Comparison of ENCODE assay signal across 23 mouse cellular contexts in genomic region chrX:56151396-56151795, GRCm38 (mm10). TPM values are rescaled to one million over a fixed set of nuclear protein-coding genes. Genes with fewer than 3 reads are reported as not detected.
DNase-seq lines count a peak whose midpoint lies in the region; ATAC-seq lines count a peak whose summit lies in the region.
"Had no signal": no experiment of that assay in that cellular context is flagged by ENCODE, and none has a peak within 500 bp of the region (broad histone marks: within the 10 kb centered on the region; RNA-seq: fewer than 3 reads in every experiment).

No protein-coding gene starts in this region.

- WGBS in kidney, embryonic 15.5 days: 88% methylated on average over 2 of the region's 2 CpGs
- 86% methylated on average over 2 of the region's 2 CpGs for WGBS in midbrain, embryonic 12.5 days
- 95% methylated on average over 2 of the region's 2 CpGs for WGBS in neural tube, embryonic 15.5 days

- H3K9ac ChIP-seq in kidney, embryonic 15.5 days: no peak overlapping the region
- H3K9ac ChIP-seq in midbrain, embryonic 12.5 days (replicated peaks): no peak overlapping the region
- no peak overlapping the region for H3K9ac ChIP-seq in neural tube, embryonic 15.5 days (replicated peaks)
- H3K9ac ChIP-seq: forebrain, postnatal 0 days; heart, embryonic 13.5 days; limb, embryonic 13.5 days; liver, embryonic 14.5 days had no signal

- no peaks in the 10 kb centered on the region for H3K27me3 ChIP-seq in kidney, embryonic 15.5 days
- H3K27me3 ChIP-seq in midbrain, embryonic 12.5 days: no peaks in the 10 kb centered on the region
- H3K27me3 ChIP-seq in neural tube, embryonic 15.5 days (replicated peaks): no peaks in the 10 kb centered on the region
- H3K27me3 ChIP-seq: heart, embryonic 13.5 days; limb, embryonic 13.5 days; megakaryocyte, embryonic 14.5 days had no signal

- H3K27ac ChIP-seq in kidney, embryonic 15.5 days: no peak overlapping the region
- H3K27ac ChIP-seq in midbrain, embryonic 12.5 days (replicated peaks): no peak overlapping the region
- H3K27ac ChIP-seq in neural tube, embryonic 15.5 days (replicated peaks): no peak overlapping the region
- H3K27ac ChIP-seq: heart, embryonic 13.5 days; limb, embryonic 13.5 days; liver, embryonic 14.5 days had no signal

- peak; percentile 78 for ATAC-seq in kidney, embryonic 15.5 days (replicated peaks; ENCODE audit: low FRiP score)
- ATAC-seq in midbrain, embryonic 12.5 days (ENCODE audit: low FRiP score, low read depth): peak; percentile 74
- peak; percentile 59; the same call in 1 of the 2 replicates for ATAC-seq in neural tube, embryonic 15.5 days (ENCODE audit: low FRiP score)
- ATAC-seq: forebrain, postnatal 0 days; intestine, embryonic 16.5 days; lung, postnatal 0 days had no signal

- no peaks in the 10 kb centered on the region for H3K9me3 ChIP-seq in kidney, embryonic 15.5 days (replicated peaks)
- H3K9me3 ChIP-seq in midbrain, embryonic 12.5 days: no peaks in the 10 kb centered on the region
- no peaks in the 10 kb centered on the region for H3K9me3 ChIP-seq in neural tube, embryonic 15.5 days (replicated peaks)
- H3K9me3 ChIP-seq: heart, embryonic 13.5 days; limb, embryonic 13.5 days; megakaryocyte, embryonic 14.5 days had no signal

- no peak overlapping the region for H3K4me3 ChIP-seq in kidney, embryonic 15.5 days (replicated peaks)
- H3K4me3 ChIP-seq in midbrain, embryonic 12.5 days: no peak overlapping the region
- H3K4me3 ChIP-seq in neural tube, embryonic 15.5 days (replicated peaks): no peak overlapping the region
- H3K4me3 ChIP-seq: heart, embryonic 13.5 days; limb, embryonic 13.5 days; megakaryocyte, embryonic 14.5 days had no signal

- no peaks in the 10 kb centered on the region for H3K4me1 ChIP-seq in kidney, embryonic 15.5 days
- no peaks in the 10 kb centered on the region for H3K4me1 ChIP-seq in midbrain, embryonic 12.5 days
- H3K4me1 ChIP-seq in neural tube, embryonic 15.5 days: no peaks in the 10 kb centered on the region
- H3K4me1 ChIP-seq: heart, embryonic 13.5 days; limb, embryonic 13.5 days; megakaryocyte, embryonic 14.5 days had no signal

- no peak for DNase-seq in kidney, postnatal 25 days
- peak; percentile 0 for DNase-seq in embryo, embryonic 9.5 days (ENCODE audit: extremely low spot score)
- DNase-seq in adipocyte (ENCODE audit: low spot score): no peak
- no peak for DNase-seq in spleen, adult 18-20 months
- DNase-seq in c-Kit-positive CD71-positive TER-119-positive erythroid progenitor cells, embryonic 14.5 days (ENCODE audit: low spot score): no peak
- DNase-seq: cerebellum, adult 11-12 months; cerebellum, postnatal 36 days; forebrain, postnatal 0 days; heart, postnatal 36 days; kidney, postnatal 10 days; right cerebral cortex, adult 18-20 months; thymus, adult 2 months had no signal

- no peak overlapping the region for H3K4me2 ChIP-seq in kidney, embryonic 15.5 days
- no peak overlapping the region for H3K4me2 ChIP-seq in midbrain, embryonic 12.5 days (replicated peaks)
- H3K4me2 ChIP-seq in neural tube, embryonic 15.5 days: no peak overlapping the region
- H3K4me2 ChIP-seq: heart, embryonic 13.5 days; limb, embryonic 13.5 days had no signal

- H3K36me3 ChIP-seq in kidney, embryonic 15.5 days: no peaks in the 10 kb centered on the region
- H3K36me3 ChIP-seq in midbrain, embryonic 12.5 days: no peaks in the 10 kb centered on the region
- no peaks in the 10 kb centered on the region for H3K36me3 ChIP-seq in neural tube, embryonic 15.5 days
- H3K36me3 ChIP-seq: heart, embryonic 13.5 days; limb, embryonic 13.5 days had no signal

RNA-seq across cellular contexts. Expression of gene 3830403N18Rik, which starts 15.0 kb away (rescaled TPM):
- polyA plus RNA-seq in kidney, embryonic 15.5 days (2015; fragmentation: Nextera tagmentation; extraction: Ambion mirVana): 0.30 and 0.49 TPM in 2 replicates
- polyA plus RNA-seq in midbrain, embryonic 12.5 days (2016; fragmentation: Nextera tagmentation; extraction: Ambion mirVana): 0.54 and 1.7 TPM in 2 replicates
- 0.52 and 2.2 TPM in 2 replicates for polyA plus RNA-seq in neural tube, embryonic 15.5 days (2015; fragmentation: Nextera tagmentation; extraction: Ambion mirVana)
- polyA plus RNA-seq: neural tube, embryonic 11.5 days; small intestine, adult 2 months; thymus, adult 2 months had no signal
